Mouse (Mus musculus) megakaryocyte-erythroid progenitor cell, adult 5-6 weeks (primary cell): ENCODE measurements around the gene Emilin3. TPM values are rescaled to one million over a fixed set of nuclear protein-coding genes. Genes with fewer than 3 reads are reported as not detected.

Source experiments
- ATAC-seq: replicated peaks from 2 replicates; pipeline ENCODE4 v1.8.0; 2016; ENCODE audit warnings: mild to moderate bottlenecking, inconsistent platforms; ENCODE audit not compliant: severe bottlenecking, poor library complexity, low FRiP score, low TSS enrichment
- total RNA-seq, 2 experiments: library from RNA; stranded (forward) in 1 of 2; stranded (reverse) in 1 of 2; fragments of 200-1000, 215-1000 nt in 1 of 2; fragments of >200 nt in 1 of 2; fragmentation: Nextera tagmentation in 1 of 2; gene quantifications; 2 replicates each; pipeline ENCODE4 v1.2.3; 2014 to 2017

Gene Emilin3
- total RNA-seq, 2 experiments from 2014 or later: not detected

- ATAC-seq: no peak
Measured at GRCm38 (mm10) chr2:160881462-160882101, 30.5 kb downstream of the Emilin3 start.

DNA sequence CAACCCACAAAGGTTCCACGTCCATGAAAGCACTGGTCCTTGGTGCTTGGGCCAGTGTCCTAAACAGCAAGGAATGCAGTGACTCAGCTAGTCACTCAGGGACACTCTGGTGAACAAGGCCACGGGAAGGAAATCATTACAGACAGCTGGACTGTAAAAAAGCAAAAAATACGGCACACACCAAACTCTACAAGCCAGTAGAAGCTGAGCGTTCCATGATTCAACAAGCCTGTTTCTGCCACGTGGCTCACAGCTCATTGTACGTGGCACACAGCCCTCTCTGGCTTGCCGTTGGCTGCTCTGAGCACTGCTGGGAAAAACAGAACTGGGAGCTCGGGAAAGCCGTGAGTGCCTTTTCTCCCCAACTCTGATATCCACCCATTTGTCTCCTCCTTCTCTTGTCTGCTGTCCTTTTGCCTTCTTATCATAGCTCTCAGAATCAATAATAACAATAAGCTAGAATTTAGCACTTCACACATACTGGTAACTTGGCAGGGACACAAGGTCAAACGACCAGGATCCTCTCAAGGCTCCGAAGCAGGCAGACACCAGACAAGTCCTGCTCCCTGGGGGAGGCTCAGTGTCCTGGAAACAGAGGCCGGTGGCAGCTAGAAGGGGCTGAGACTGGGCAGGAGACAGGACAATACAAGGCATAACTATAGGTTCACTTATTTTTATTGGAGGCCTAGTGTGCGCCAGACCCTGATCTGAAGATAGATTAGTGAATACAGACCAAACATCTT lies 31.5 kb downstream of the Emilin3 start, which contains the start of gene Lpin3:
Gene Lpin3 (plus strand): TSS at position 218 of the 743 bp plus-strand sequence.
- ATAC-seq: no peak

- no peak for ATAC-seq
Measured at GRCm38 (mm10) chr2:160876115-160876514, 36.0 kb downstream of the Emilin3 start.

- no peak for ATAC-seq
Measured at GRCm38 (mm10) chr2:160874231-160874877, 37.8 kb downstream of the Emilin3 start.

DNA sequence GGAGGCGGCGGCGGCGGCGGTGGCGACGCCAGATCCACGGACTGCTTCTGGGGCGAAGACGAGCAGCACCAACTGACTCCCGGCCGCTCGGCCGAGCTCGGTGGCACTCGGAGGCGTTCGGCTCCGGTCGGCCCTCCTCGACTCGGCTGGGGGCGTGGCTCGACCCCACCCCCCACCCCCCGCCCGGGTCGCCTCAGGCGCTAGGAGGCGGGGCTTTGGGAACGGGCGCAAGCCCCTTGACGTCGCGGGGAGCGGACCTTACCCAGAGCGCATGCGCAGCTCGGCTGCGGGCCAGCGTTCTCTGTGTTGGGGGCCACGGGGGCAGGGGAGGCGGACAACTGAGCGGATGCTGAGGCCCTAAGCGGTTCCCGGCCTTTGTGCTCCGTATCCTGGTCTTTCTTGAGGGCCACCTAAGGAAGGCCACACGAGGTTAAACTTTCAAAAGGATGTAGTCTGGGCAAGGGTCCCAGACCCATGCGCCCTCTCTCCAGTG lies 39.2 kb downstream of the Emilin3 start, which contains the start of gene Zhx3:
Gene Zhx3 (minus strand): TSS at position 109 of the 493 bp plus-strand sequence.
- peak; percentile 86 for ATAC-seq

DNA sequence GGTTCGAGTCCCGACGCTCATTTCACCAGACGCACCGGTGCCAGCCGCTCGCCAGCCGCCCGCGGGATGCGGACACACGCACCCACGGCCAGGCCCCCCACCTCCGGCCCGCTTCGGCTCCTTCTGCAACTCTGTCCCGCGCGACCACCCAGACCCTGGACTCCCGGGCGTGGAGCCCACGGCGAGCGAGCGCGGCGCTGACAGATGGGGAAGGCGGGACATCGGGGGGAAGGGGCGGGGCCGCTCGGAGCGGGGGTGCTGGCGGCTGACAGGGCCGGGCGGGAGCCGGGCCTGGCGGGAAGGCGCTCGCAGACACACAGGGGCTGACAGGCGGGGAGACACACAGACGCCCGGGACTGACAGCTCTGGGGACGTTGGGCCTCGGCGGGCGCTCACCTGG lies 39.7 kb downstream of the Emilin3 start:
- peak; percentile 66 for ATAC-seq

- ATAC-seq: no peak
Measured at GRCm38 (mm10) chr2:160871310-160871709, 40.8 kb downstream of the Emilin3 start.

- no peak for ATAC-seq
Measured at GRCm38 (mm10) chr2:160869446-160869845, 42.7 kb downstream of the Emilin3 start.

DNA sequence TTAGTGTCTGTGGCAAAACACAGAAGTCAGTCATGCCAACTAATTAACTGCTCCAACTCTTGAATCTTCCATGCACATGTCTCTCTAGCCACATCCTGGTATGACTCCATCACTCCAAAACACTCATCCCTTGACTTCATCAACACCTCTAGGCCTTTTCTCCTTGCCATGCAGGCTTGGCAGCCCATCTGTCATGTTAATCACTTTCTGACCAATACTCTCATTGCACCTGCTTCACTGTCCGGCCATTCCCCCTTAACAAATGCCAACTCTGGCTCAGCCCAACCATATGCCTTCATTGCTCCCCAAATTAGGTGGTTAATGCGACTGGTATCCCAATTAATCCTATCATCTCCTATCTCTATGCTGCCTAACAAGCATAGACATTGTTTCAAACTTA lies 46.9 kb downstream of the Emilin3 start:
- no peak for ATAC-seq

DNA sequence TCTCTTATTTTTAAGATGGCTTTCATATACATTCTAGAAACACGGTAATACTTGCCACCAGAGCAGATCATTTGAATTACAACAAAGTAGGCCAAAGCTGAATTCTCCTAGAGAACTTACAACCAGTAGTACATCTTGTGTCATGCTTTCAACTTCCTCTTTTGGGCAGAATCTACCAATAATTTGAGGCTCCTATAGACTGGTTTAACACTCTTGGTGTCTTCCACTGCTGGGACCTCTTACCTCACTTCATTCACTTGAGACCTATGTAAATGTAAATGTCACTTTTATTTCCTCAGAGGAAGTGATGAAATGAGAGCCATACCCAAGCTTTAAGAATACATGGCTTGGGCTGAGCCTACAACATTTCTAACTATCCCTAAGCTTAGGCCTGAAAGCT lies 48.0 kb downstream of the Emilin3 start:
- ATAC-seq: no peak

DNA sequence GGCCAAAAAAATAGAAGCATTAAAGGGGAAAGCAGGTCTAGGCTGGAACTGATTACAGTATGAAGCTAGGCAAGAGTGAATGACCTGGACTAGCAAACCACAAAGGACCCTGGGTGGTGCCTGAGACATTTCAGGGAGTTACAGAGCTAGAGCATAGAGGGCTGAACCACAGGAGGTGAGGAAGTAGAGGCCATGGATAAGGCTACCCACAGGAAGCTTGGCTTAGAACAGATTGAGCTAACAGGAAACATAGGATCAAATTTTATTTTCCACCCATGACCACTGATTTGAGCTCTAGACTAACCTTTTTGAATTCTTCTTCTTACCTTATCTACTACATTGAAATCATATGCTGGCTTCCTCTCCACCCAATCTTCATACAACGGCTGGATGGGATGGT lies 51.8 kb downstream of the Emilin3 start:
- ATAC-seq: peak; percentile 47; the same call in 1 of the 2 replicates

Other genes starting within 250 kb of the Emilin3 start
- gene Plcg1, start 181.0 kb downstream of the Emilin3 start, total RNA-seq (2014; fragmentation: Nextera tagmentation): 18.8 and 20.7 TPM in 2 replicates
- 14.7 and 19.3 TPM in 2 replicates for gene Plcg1, start 181.0 kb downstream of the Emilin3 start, total RNA-seq (2017)
- 4.9 and 6.4 TPM in 2 replicates for gene Zhx3, start 39.3 kb downstream of the Emilin3 start, total RNA-seq (2014; fragmentation: Nextera tagmentation)
- 4.5 and 5.6 TPM in 2 replicates for gene Zhx3, start 39.3 kb downstream of the Emilin3 start, total RNA-seq (2017)
- gene Lpin3, start 31.7 kb downstream of the Emilin3 start, total RNA-seq (2014; fragmentation: Nextera tagmentation): not detected in 2 replicates
- not detected in 2 replicates for gene Lpin3, start 31.7 kb downstream of the Emilin3 start, total RNA-seq (2017)
- 47.6 and 49.7 TPM in 2 replicates for gene Chd6, start 196.7 kb upstream of the Emilin3 start, total RNA-seq (2014; fragmentation: Nextera tagmentation)
- 32.2 and 53.2 TPM in 2 replicates for gene Chd6, start 196.7 kb upstream of the Emilin3 start, total RNA-seq (2017)